Comparison of ENCODE assay signal across 8 mouse cellular contexts in the genomic region with DNA sequence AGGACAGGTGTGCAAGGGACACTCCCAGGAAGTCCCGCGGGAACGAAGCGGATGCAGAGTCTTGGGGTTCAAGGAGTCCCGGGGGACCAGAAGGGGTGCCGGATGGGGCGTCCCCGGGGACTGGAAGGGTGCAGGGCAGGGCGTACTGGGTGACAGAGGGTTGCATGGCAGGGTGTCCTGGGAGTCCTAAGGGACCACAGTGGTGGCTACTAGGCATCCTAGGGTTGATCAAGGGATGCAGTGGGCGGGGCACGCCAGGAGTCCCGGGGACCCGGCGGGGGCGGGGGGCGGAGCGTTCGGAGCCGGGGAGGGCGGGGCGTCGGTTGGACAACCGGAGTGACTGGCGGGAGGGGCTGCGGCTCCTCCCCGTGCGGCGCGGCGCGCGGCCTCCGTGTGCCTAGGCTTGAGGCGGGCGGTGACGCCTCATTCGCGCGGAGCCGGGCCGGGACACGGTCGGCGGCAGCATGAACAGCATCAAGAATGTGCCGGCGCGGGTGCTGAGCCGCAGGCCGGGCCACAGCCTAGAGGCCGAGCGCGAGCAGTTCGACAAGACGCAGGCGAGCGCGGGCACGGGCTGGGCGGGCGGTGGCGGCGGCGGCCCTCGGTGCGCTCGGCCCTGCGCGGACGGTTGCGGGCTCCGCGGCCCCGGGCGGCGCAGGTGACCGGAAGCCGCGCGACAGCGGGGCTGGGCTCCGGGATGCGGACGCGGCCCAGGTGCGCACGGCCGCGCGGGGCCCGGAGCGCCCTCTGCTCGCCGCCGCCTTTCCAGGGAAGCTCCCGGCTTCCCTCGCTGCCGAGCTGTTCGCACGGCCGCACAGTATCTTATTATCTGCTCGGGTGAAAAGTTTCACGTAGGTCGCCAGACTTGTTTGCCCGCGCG. TPM values are rescaled to one million over a fixed set of nuclear protein-coding genes. Genes with fewer than 3 reads are reported as not detected.
A peak's percentile ranks its signal among the peaks of the same experiment; 100 is the strongest.
DNase-seq lines count a peak whose midpoint lies in the region; ATAC-seq lines count a peak whose summit lies in the region.

A gene (plus strand): TSS at position 330 of the 880 bp plus-strand sequence.

- DNase-seq in left cerebral cortex, adult 18-20 months (ENCODE audit: low spot score in 2 of 2): peak; percentile 68 to 77
- no peak for DNase-seq in left cerebral cortex, adult 11 months (ENCODE audit: low spot score)
- DNase-seq in gastrocnemius, postnatal 25 days: peak; percentile 81
- peak; percentile 65 to 77 for DNase-seq in left cerebral cortex, postnatal 36 days (ENCODE audit: low spot score in 2 of 2)
- DNase-seq in mesoderm, embryonic 11.5 days (ENCODE audit: low read depth, low spot score): peak; percentile 54
- DNase-seq in spleen, adult 12 weeks (ENCODE audit: low spot score): peak; percentile 60

- peak; percentile 37 for ATAC-seq in common myeloid progenitor, adult 5-6 weeks (replicated peaks; ENCODE audit: low read depth, poor library complexity, severe bottlenecking)
- peak; percentile 51 for ATAC-seq in inflammation-experienced regulatory T-cells, adult 6 months

- intact Hi-C loops in left cerebral cortex, postnatal 36 days (cut with DNase I): loop anchor here (2.0 kb wide), 1 partner anchor 21 kb away; no protein-coding TSS in a partner anchor

RNA-seq across cellular contexts. Expression of the gene that starts here (rescaled TPM):
- 10 to 100 TPM; 66.5 to 67.7 TPM for total RNA-seq in left cerebral cortex, adult 18-20 months (2021)
- total RNA-seq in common myeloid progenitor, adult 5-6 weeks (2017): 13.0 and 13.6 TPM in 2 replicates
- total RNA-seq in gastrocnemius, postnatal 25 days (2021): 1 to 10 TPM; 6.2 to 6.6 TPM
- polyA plus RNA-seq in inflammation-experienced regulatory T-cells, adult 6 months (2017; shearing (Covaris generic)): 10 to 100 TPM in 2 of 3 experiments, 1 to 10 TPM in 1; 5.9 to 20.1 (median 14.8) TPM
- 10 to 100 TPM; 70.3 to 77.3 TPM for total RNA-seq in left cerebral cortex, postnatal 36 days (2021)
